Mouse (Mus musculus): ENCODE data around the gene Nfkbie. TPM values are rescaled to one million over a fixed set of nuclear protein-coding genes. Genes with fewer than 3 reads are reported as not detected.

Nfkbie gene
- polyA plus RNA-seq, 1 experiment: 6.2 TPM

- no peak for TF ChIP-seq CTCF (IDR thresholded peaks at IDR 0.05; ENCODE audit: borderline replicate concordance, insufficient read depth, low read length)
- H3K4me1 ChIP-seq (ENCODE audit: control insufficient read depth, insufficient read depth, low read length): no peaks in the 10 kb centered on the region
- H3K4me3 ChIP-seq (ENCODE audit: insufficient read depth, low read length): no peak overlapping the region
- H3K27ac ChIP-seq (ENCODE audit: insufficient read depth, low read length): no peak overlapping the region
Measured at GRCm38 (mm10) chr17:45548541-45549512, 6.7 kb upstream of the Nfkbie start.

- Histone ChIP-seq H3K27ac (ENCODE audit: insufficient read depth, low read length) (no peak within 1 kb of the TSS), H3K4me1 (ENCODE audit: control insufficient read depth, insufficient read depth, low read length) (no peaks in the 10 kb centered on the region), H3K4me3 (ENCODE audit: insufficient read depth, low read length) (peak within 1 kb of the TSS; percentile 34)
- TF ChIP-seq CTCF (IDR thresholded peaks at IDR 0.05; ENCODE audit: borderline replicate concordance, insufficient read depth, low read length) (no peak), POLR2A (IDR thresholded peaks at IDR 0.05; ENCODE audit: low read depth, low read length) (no peak)
Measured at GRCm38 (mm10) chr17:45549617-45550181, 5.8 kb upstream of the Nfkbie start, which contains the start of gene Tmem151b. Gene Tmem151b, minus strand, starts transcription at chr17:45549677.

GRCm38 (mm10) chr17:45550253-45550652, 5.2 kb upstream of the Nfkbie start:
- Histone ChIP-seq H3K4me1 (ENCODE audit: control insufficient read depth, insufficient read depth, low read length) (no peaks in the 10 kb centered on the region), H3K4me3 (ENCODE audit: insufficient read depth, low read length) (no peak overlapping the region), H3K27ac (ENCODE audit: insufficient read depth, low read length) (no peak overlapping the region)
- no peak for TF ChIP-seq CTCF (IDR thresholded peaks at IDR 0.05; ENCODE audit: borderline replicate concordance, insufficient read depth, low read length)
- TF ChIP-seq POLR2A (IDR thresholded peaks at IDR 0.05; ENCODE audit: low read depth, low read length): no peak

GRCm38 (mm10) chr17:45551249-45551796, 4.2 kb upstream of the Nfkbie start:
- TF ChIP-seq POLR2A (IDR thresholded peaks at IDR 0.05; ENCODE audit: low read depth, low read length): no peak
- no peak for TF ChIP-seq CTCF (IDR thresholded peaks at IDR 0.05; ENCODE audit: borderline replicate concordance, insufficient read depth, low read length)
- Histone ChIP-seq H3K27ac (ENCODE audit: insufficient read depth, low read length) (no peak overlapping the region), H3K4me3 (ENCODE audit: insufficient read depth, low read length) (no peak overlapping the region), H3K4me1 (ENCODE audit: control insufficient read depth, insufficient read depth, low read length) (no peaks in the 10 kb centered on the region)

- H3K4me3 ChIP-seq (ENCODE audit: insufficient read depth, low read length): no peak overlapping the region
- no peak for TF ChIP-seq POLR2A (IDR thresholded peaks at IDR 0.05; ENCODE audit: low read depth, low read length)
- TF ChIP-seq CTCF (IDR thresholded peaks at IDR 0.05; ENCODE audit: borderline replicate concordance, insufficient read depth, low read length): peak; percentile 83
- H3K4me1 ChIP-seq (ENCODE audit: control insufficient read depth, insufficient read depth, low read length): no peaks in the 10 kb centered on the region; the same call in 1 of the 2 replicates
- no peak overlapping the region for H3K27ac ChIP-seq (ENCODE audit: insufficient read depth, low read length)
Measured at GRCm38 (mm10) chr17:45551816-45552451, 3.6 kb upstream of the Nfkbie start.

- H3K4me1 ChIP-seq (ENCODE audit: control insufficient read depth, insufficient read depth, low read length): no peaks in the 10 kb centered on the region; the same call in 1 of the 2 replicates
- no peak overlapping the region for H3K27ac ChIP-seq (ENCODE audit: insufficient read depth, low read length)
- H3K4me3 ChIP-seq (ENCODE audit: insufficient read depth, low read length): no peak overlapping the region
- no peak for TF ChIP-seq CTCF (IDR thresholded peaks at IDR 0.05; ENCODE audit: borderline replicate concordance, insufficient read depth, low read length)
- no peak for TF ChIP-seq POLR2A (IDR thresholded peaks at IDR 0.05; ENCODE audit: low read depth, low read length)
Measured at GRCm38 (mm10) chr17:45553065-45553464, 2.4 kb upstream of the Nfkbie start.

GRCm38 (mm10) chr17:45554420-45554819, 1.1 kb upstream of the Nfkbie start:
- H3K27ac ChIP-seq (ENCODE audit: insufficient read depth, low read length): no peak overlapping the region
- no peak overlapping the region for H3K4me3 ChIP-seq (ENCODE audit: insufficient read depth, low read length)
- TF ChIP-seq POLR2A (IDR thresholded peaks at IDR 0.05; ENCODE audit: low read depth, low read length): no peak
- no peak for TF ChIP-seq CTCF (IDR thresholded peaks at IDR 0.05; ENCODE audit: borderline replicate concordance, insufficient read depth, low read length)
- H3K4me1 ChIP-seq (ENCODE audit: control insufficient read depth, insufficient read depth, low read length): no peaks in the 10 kb centered on the region; the same call in 1 of the 2 replicates

- TF ChIP-seq POLR2A (IDR thresholded peaks at IDR 0.05; ENCODE audit: low read depth, low read length): no peak
- no peak for TF ChIP-seq CTCF (IDR thresholded peaks at IDR 0.05; ENCODE audit: borderline replicate concordance, insufficient read depth, low read length)
- Histone ChIP-seq H3K4me3 (ENCODE audit: insufficient read depth, low read length) (peak overlapping the region; percentile 87), H3K27ac (ENCODE audit: insufficient read depth, low read length) (no peak overlapping the region), H3K4me1 (ENCODE audit: control insufficient read depth, insufficient read depth, low read length) (no peaks in the 10 kb centered on the region; the same call in 1 of the 2 replicates)
Measured at GRCm38 (mm10) chr17:45556107-45556489, 595 bp downstream of the Nfkbie start.

GRCm38 (mm10) chr17:45556514-45557245, 1.2 kb downstream of the Nfkbie start:
- peak overlapping the region; percentile 87 for H3K4me3 ChIP-seq (ENCODE audit: insufficient read depth, low read length)
- no peaks in the 10 kb centered on the region; the same call in 1 of the 2 replicates for H3K4me1 ChIP-seq (ENCODE audit: control insufficient read depth, insufficient read depth, low read length)
- no peak overlapping the region for H3K27ac ChIP-seq (ENCODE audit: insufficient read depth, low read length)
- no peak for TF ChIP-seq POLR2A (IDR thresholded peaks at IDR 0.05; ENCODE audit: low read depth, low read length)
- no peak for TF ChIP-seq CTCF (IDR thresholded peaks at IDR 0.05; ENCODE audit: borderline replicate concordance, insufficient read depth, low read length)

Measured in embryonic fibroblast, embryonic 13.5 days (primary cell).